Mouse (Mus musculus) intestine, embryonic 16.5 days (tissue): Measurements from ENCODE around the gene Zfp667. TPM values are rescaled to one million over a fixed set of nuclear protein-coding genes. Genes with fewer than 3 reads are reported as not detected.
A peak's percentile ranks its signal among the peaks of the same experiment; 100 is the strongest.
"Not testable (repeated sequence)": the region's sequence is repeated elsewhere in the genome, so short reads cannot be mapped to it uniquely, and the experiment has no call there.

Experiments
- ATAC-seq: fragments of 200-750 bp; cut with Nextera tagmentation; 2 replicates; pipeline ENCODE4 v1.8.0; 2017; ENCODE audit warnings: moderate TSS enrichment, moderate library complexity
- H3K27ac ChIP-seq: fragments of 300-500 bp; sonication (generic); 2 replicates; pipeline ENCODE4 v1.5.1; 2014; ENCODE audit warnings: mild to moderate bottlenecking, low read length
- H3K27me3 ChIP-seq: fragments of 300-500 bp; sonication (generic); replicated peaks from 2 replicates; pipeline ENCODE4 v1.6.1; 2014; ENCODE audit warnings: low read length, control low read depth, mixed read lengths; ENCODE audit not compliant: control insufficient read depth, insufficient read depth
- H3K36me3 ChIP-seq: fragments of 300-500 bp; sonication (generic); 2 replicates; pipeline ENCODE4 v1.6.1; 2014; ENCODE audit warnings: low read length, control low read depth; ENCODE audit not compliant: control insufficient read depth, insufficient read depth
- H3K4me1 ChIP-seq: fragments of 300-500 bp; sonication (generic); 2 replicates; pipeline ENCODE4 v1.6.1; 2014; ENCODE audit warnings: low read length, control low read depth, mixed read lengths; ENCODE audit not compliant: control insufficient read depth, insufficient read depth
- H3K4me2 ChIP-seq: fragments of 300-500 bp; sonication (generic); 2 replicates; pipeline ENCODE4 v1.6.1; 2014; ENCODE audit warnings: low read depth, low read length, control low read depth
- H3K4me3 ChIP-seq: fragments of 300-500 bp; sonication (generic); 2 replicates; pipeline ENCODE4 v1.5.1; 2014; ENCODE audit warnings: mild to moderate bottlenecking, low read length
- H3K9ac ChIP-seq: fragments of 300-500 bp; sonication (generic); 2 replicates; pipeline ENCODE4 v1.6.1; 2014; ENCODE audit warnings: low read depth, low read length
- H3K9me3 ChIP-seq: fragments of 300-500 bp; sonication (generic); 2 replicates; pipeline ENCODE4 v1.6.1; 2016; ENCODE audit warnings: low read length, control low read depth; ENCODE audit not compliant: control insufficient read depth
- WGBS: fragments of 180-500 bp; shearing (Covaris S2); extraction: QIAGEN DNeasy Blood & Tissue Kit; methylation state at CpG from one replicate; pipeline ENCODE4 v1.1.7; 2014; 5-methylcytosine and 5-hydroxymethylcytosine counted together
- polyA plus RNA-seq: library from polyadenylated mRNA; unstranded; fragments of >200 nt; fragmentation: Nextera tagmentation; extraction: Ambion mirVana; gene quantifications from 2 replicates; pipeline ENCODE4 v1.2.1, GENCODE M21; 2015

Gene Zfp667
- polyA plus RNA-seq: 5.1 and 5.4 TPM in 2 replicates

DNA sequence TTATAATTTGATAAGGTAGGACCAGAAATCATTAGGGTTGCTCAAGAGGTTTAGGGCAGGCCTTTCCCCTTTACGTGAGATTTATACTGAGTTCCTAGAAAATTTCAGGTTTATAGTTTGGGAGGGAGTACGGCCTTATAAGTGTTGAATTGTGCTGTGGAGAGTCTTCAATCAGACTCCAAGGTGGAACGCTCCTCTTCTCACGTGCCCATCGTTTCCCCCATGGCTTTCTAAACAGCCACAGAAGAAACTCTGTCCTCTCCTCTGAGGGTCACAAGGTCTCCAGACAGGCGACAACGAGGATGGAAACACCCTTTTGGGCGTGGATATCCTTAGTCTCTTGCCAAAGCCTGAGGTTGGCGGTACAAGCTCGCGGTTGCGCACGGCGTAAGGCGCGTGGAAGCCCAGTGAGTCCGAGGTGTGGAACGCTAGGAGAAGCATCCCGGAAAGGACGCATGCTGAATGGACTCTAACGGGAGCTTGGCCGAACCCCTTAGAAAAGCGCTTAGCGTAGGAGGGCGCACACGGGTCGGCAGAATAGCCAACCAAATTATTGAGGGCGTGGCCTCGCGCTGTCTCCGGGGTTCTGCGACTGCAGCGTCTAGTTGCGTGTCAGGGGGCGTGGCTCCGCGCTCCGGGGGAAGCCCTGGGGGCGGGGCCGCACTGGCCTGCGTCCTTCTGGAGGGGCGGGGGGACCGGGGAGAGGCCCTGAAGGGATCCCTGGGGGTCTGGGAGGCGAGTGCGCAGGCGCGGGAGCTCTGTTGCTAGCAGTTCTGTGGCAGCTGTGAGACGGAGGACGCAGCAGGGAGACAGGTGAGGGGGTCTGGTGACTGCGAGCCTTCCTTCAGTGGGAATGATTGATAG is at the start of gene Zfp667:
TSS of gene Zfp667 (plus strand) at position 738 of the 864 bp plus-strand sequence.
- 2% methylated on average over 50 of the region's 50 CpGs for WGBS
- no peaks in the 10 kb centered on the region for H3K27me3 ChIP-seq
- H3K9ac ChIP-seq: peak within 1 kb of the TSS; percentile 59
- peaks cover 21% of the 10 kb centered on the region for H3K4me1 ChIP-seq
- H3K36me3 ChIP-seq: no peaks in the 10 kb centered on the region
- H3K9me3 ChIP-seq: no peaks in the 10 kb centered on the region
- H3K4me2 ChIP-seq: peak within 1 kb of the TSS; percentile 74
- peak within 1 kb of the TSS; percentile 72 for H3K27ac ChIP-seq
- H3K4me3 ChIP-seq: peak within 1 kb of the TSS; percentile 61
- ATAC-seq: peak; percentile 85

DNA sequence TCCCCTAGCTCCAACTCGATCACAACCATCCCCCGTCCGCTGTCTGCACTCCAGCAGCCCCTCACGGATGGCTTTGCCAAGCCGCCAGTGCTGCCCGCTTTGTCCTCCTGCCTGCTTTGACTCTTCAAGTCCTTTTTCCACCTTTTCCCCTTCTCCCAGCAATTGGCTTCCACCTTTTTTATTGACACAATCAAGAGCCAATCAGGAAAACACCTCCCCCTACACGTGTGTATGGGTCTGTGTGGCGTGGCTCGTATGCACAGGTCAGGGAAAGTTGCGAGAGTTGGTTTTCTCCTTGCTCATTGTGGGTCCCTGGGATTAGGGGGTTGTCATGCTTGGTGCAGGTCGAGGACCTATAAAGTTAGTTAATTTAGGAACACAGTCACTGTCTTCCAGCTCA is 46.6 kb upstream of the Zfp667 start:
- Histone ChIP-seq H3K9me3 (no peaks in the 10 kb centered on the region), H3K4me1 (no peaks in the 10 kb centered on the region), H3K4me2 (no peak overlapping the region), H3K9ac (no peak overlapping the region), H3K27ac (no peak overlapping the region), H3K36me3 (no peaks in the 10 kb centered on the region), H3K4me3 (no peak overlapping the region), H3K27me3 (no peaks in the 10 kb centered on the region)
- 52% methylated on average over 11 of the region's 11 CpGs for WGBS
- ATAC-seq: no peak

GRCm38 (mm10) chr7:6240841-6241425 is 45.4 kb upstream of the Zfp667 start:
- ATAC-seq, H3K27me3 ChIP-seq, H3K4me1 ChIP-seq, H3K9ac ChIP-seq, H3K4me3 ChIP-seq, H3K9me3 ChIP-seq, H3K4me2 ChIP-seq, H3K36me3 ChIP-seq, H3K27ac ChIP-seq: not testable (repeated sequence)
- 26% methylated on average over 1 of the region's 1 CpGs for WGBS

GRCm38 (mm10) chr7:6244361-6245292 is 41.8 kb upstream of the Zfp667 start:
- Histone ChIP-seq H3K27ac (no peak overlapping the region), H3K4me1 (no peaks in the 10 kb centered on the region), H3K9me3 (no peaks in the 10 kb centered on the region), H3K4me2 (no peak overlapping the region), H3K36me3 (no peaks in the 10 kb centered on the region), H3K4me3 (no peak overlapping the region), H3K27me3 (no peaks in the 10 kb centered on the region), H3K9ac (no peak overlapping the region)
- 39% methylated on average over 11 of the region's 11 CpGs for WGBS
- no peak for ATAC-seq

GRCm38 (mm10) chr7:6252410-6252809 is 34.0 kb upstream of the Zfp667 start, which contains the start of gene Epp13:
Gene Epp13 (plus strand): TSS chr7:6252710.
- ATAC-seq: no peak
- Histone ChIP-seq H3K4me1 (no peaks in the 10 kb centered on the region), H3K9me3 (no peaks in the 10 kb centered on the region), H3K4me3 (no peak within 1 kb of the TSS), H3K9ac (no peak within 1 kb of the TSS), H3K27ac (no peak within 1 kb of the TSS), H3K27me3 (no peaks in the 10 kb centered on the region), H3K4me2 (no peak within 1 kb of the TSS), H3K36me3 (no peaks in the 10 kb centered on the region)
- WGBS: 86% methylated on average over 6 of the region's 6 CpGs

DNA sequence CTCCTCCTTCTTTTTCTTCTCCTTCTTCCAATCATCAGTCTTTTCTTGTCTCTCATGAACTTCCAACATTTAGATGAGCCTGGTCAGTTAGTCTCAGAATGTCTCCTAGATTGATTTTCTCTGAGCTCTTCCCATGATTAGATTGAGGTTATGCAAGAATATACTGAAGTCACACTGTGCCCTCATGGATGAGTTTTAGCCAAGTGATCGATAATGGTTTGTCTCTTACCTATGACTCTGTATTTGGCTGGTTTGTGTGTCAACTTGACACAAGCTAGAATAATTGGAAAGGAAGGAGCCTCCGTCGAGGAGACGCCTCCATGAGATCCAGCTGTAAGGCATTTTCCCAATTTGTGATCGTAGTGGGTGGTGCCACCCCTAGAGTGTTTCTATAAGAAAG is 31.9 kb upstream of the Zfp667 start:
- H3K9me3 ChIP-seq: no peaks in the 10 kb centered on the region
- no peak overlapping the region for H3K27ac ChIP-seq
- H3K4me2 ChIP-seq: no peak overlapping the region
- H3K4me1 ChIP-seq: no peaks in the 10 kb centered on the region
- ATAC-seq: no peak
- 92% methylated on average over 5 of the region's 5 CpGs for WGBS
- H3K36me3 ChIP-seq: no peaks in the 10 kb centered on the region
- no peaks in the 10 kb centered on the region for H3K27me3 ChIP-seq
- no peak overlapping the region for H3K4me3 ChIP-seq
- H3K9ac ChIP-seq: no peak overlapping the region

DNA sequence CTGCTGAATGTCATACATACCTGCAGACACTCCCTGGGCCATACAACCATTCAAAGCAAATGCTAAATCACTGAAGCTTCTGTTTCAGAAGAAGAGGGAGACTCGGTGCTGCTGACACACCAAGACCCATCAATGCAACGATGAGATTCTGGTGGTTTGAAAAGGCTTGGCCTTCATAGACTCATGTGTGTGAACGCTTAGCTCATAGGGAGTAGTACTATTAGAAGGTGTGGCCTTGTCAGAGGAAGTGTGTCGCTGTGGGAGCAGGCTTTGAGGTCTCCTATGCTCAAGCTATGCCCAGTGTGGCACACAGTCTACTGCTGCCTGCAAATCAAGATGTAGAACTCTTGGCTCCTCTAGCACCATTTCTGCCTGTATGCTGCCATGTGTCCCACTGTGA is 29.0 kb upstream of the Zfp667 start:
- no peak overlapping the region for H3K27ac ChIP-seq
- no peaks in the 10 kb centered on the region for H3K36me3 ChIP-seq
- no peaks in the 10 kb centered on the region for H3K4me1 ChIP-seq
- H3K4me3 ChIP-seq: no peak overlapping the region
- no peaks in the 10 kb centered on the region for H3K9me3 ChIP-seq
- 86% methylated on average over 4 of the region's 4 CpGs for WGBS
- H3K27me3 ChIP-seq: no peaks in the 10 kb centered on the region
- H3K9ac ChIP-seq: no peak overlapping the region
- no peak for ATAC-seq
- no peak overlapping the region for H3K4me2 ChIP-seq

DNA sequence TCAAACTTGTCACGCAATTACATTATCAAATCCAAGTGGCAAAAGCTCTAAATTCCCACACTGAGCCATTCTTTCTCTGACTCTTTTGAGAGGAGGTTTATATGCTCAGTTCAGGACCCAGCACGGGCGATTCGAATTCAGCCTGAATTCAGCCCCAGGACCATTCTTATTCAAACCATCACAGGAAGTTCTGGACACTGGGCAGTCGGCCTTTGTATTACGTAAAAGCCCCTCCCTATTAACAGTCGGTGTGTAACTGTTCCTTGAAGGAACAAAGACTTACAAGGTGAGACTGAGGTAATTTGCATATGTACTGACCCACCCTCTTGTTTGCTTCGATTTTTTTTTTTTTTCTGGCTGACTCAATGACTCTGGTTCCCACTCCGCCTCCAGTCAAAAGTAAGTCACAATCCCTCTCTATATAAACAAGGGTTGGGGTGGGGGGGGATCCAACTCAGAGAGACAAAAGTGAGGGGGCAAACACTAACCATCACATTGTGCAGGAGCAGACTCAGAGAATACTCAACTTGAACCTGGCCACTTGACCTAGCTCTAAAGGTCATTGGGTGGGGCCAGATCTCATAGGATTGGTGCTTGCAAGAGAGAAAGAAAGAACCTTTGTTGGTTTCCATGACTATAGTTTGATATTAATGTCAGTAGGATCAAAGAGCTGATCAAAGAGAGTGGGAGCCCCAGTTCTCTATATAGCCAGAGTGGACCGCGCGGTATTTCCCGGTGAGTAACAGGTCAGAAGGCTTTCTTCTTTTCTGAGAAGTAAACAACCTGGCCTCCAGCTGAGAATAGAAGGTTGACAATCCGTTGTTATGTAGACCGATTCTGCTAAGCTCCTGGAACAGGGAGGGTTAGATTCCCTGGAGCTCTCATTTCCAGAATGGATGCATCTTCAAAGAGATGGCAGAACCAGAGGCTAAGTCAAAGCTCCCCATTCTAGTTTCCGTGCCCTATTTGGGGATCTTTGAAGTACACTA is 27.9 kb upstream of the Zfp667 start:
- H3K36me3 ChIP-seq: no peaks in the 10 kb centered on the region
- H3K9ac ChIP-seq: no peak overlapping the region
- H3K4me1 ChIP-seq: no peaks in the 10 kb centered on the region
- no peak for ATAC-seq
- 44% methylated on average over 16 of the region's 16 CpGs for WGBS
- H3K9me3 ChIP-seq: no peaks in the 10 kb centered on the region
- H3K4me3 ChIP-seq: no peak overlapping the region
- no peak overlapping the region for H3K27ac ChIP-seq
- no peaks in the 10 kb centered on the region for H3K27me3 ChIP-seq
- no peak overlapping the region for H3K4me2 ChIP-seq
